Mouse (Mus musculus) megakaryocyte-erythroid progenitor cell, adult 5-6 weeks (primary cell): ENCODE measurements around the gene Nt5c2. TPM values are rescaled to one million over a fixed set of nuclear protein-coding genes. Genes with fewer than 3 reads are reported as not detected.

Experiments used
- ATAC-seq: replicated peaks from 2 replicates; pipeline ENCODE4 v1.8.0; 2016; ENCODE audit warnings: mild to moderate bottlenecking, inconsistent platforms; ENCODE audit not compliant: severe bottlenecking, poor library complexity, low FRiP score, low TSS enrichment
- total RNA-seq, 2 experiments: library from RNA; stranded (forward) in 1 of 2; stranded (reverse) in 1 of 2; fragments of 200-1000, 215-1000 nt in 1 of 2; fragments of >200 nt in 1 of 2; fragmentation: Nextera tagmentation in 1 of 2; gene quantifications; 2 replicates each; pipeline ENCODE4 v1.2.3; 2014 to 2017

The Nt5c2 gene
- total RNA-seq (2014; fragmentation: Nextera tagmentation): 87.1 and 88.5 TPM in 2 replicates
- 142 and 145 TPM in 2 replicates for total RNA-seq (2017)

DNA sequence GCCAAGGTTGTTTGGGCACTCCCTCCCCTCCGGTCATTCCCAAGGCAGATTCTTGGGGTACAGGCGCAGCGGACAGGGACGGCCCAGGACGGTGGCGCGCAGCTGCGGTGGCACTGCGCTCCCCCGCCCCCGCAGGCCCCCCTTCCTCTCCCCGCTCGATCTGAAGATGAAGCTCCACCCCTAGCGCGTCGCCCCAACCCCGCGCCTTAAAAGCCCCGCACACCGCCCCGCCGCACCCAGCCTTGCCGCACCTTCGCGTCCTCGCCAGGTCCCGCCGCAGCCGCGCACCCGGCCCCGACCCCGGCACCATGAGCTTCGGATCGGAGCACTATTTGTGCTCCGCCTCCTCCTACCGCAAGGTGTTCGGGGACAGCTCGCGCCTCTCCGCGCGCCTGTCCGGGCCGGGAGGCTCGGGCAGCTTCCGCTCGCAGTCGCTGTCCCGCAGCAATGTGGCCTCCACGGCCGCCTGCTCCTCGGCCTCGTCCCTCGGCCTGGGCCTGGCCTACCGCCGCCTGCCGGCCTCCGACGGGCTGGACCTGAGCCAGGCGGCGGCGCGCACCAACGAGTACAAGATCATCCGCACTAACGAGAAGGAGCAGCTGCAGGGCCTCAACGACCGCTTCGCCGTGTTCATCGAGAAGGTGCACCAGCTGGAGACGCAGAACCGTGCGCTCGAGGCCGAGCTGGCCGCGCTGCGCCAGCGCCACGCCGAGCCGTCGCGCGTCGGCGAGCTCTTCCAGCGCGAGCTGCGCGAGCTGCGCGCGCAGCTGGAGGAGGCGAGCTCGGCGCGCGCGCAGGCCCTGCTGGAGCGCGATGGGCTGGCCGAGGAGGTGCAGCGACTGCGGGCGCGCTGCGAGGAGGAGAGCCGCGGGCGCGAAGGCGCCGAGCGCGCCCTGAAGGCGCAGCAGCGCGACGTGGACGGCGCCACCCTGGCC is at the start of gene Nt5c2, which contains the start of gene Ina:
Nt5c2 (minus strand) TSS at position 707 of the 935 bp plus-strand sequence.
Ina (plus strand) TSS at position 252 of the 935 bp plus-strand sequence.
- ATAC-seq: 0 out of 2 replicates have a peak, but pooled peaks have one; percentile 54

DNA sequence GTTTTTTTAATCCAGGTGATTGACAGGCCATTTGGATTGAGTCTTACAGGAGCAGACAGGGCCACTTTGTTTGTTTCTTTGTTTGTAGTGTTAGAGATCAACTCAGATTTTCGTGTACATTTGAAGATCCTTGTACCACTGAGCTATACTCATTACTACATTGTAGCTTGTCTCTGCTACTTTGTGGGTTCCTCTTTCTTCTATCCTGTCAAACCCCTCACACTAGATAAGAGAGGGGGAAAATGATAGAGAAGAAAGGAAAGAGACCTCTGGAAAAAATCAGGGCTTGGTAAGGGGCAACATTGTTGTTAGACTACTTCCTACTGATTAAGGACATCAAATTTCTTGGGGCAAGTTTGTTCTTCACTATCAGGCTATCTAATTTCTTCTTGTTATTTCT is 42.7 kb upstream of the Nt5c2 start:
- ATAC-seq: no peak

DNA sequence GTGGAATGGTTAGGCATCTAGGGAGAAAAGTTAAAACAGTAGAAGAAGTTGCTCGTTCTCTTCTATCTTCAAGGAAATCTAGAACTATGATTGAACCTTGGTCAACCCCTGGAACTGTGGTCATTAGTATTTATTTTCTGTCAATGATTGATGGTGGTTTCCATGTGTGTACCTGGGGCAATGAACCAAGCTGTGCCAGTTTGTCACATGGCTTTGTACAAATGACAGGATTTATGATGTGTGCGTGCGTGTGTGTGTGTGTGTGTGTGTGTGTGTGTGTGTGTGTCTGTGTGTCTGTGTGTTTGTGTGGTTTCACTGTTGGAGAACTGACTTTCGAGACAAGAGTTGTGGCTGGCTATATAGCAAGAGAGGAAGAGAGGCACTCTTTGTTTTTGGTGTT is 38.5 kb upstream of the Nt5c2 start:
- ATAC-seq: no peak

DNA sequence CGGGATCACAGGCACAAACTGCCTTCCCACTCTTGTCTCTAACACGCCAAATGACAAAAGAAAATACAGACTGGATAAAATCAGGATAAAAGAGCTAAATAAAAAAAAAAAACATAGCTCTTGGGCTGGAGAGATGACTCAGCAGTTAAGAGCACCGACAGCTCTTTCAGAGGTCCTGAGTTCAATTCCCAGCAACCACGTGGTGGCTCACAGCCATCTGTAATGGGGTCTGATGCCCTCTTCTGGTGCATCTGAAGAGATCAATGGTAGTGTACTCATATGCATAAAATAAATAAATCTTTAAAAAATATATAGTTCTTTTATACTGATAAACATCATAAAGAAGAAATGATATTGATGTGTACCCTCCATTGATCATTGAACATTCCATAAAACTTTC is 38.0 kb upstream of the Nt5c2 start:
- ATAC-seq: no peak

DNA sequence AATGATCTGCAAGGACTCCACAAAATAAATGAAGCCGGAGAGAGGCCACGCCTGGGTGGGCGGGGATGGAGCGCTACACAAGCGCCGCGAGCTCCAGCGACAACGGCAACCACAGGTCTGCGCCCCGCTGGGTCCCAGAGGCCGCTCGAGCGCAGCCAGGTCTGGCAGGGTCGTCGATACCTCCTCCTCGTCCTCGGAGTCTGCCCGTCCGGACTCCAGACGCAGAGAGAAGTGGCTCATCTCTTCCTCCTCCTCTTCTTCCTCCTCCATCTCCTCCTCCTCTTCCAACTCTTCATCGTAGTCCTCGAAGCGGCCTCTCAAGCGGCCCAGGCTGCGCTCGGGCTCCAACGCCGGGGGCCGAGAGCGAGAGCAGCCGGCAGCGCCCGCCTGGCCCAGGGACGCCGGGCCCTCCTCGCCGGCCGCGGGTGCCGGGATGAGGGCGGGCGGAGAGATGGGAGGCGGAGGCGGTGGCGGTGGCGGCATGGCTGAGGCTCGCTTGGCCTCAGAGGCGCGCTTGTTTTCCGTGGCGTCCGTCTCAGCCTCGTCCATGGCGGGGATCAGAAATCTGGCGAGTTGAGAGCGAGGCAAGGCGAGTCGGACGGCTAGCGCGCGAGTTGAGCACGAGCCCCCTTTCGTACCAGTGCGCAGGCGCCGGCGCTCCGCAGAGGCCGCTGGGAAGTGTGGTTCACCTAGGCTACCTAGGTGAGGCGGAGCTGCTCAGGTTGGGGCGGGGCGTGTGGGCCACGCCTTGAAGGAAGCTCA is 35.5 kb upstream of the Nt5c2 start, which contains the start of gene Pcgf6:
Pcgf6 (minus strand) TSS at position 636 of the 762 bp plus-strand sequence.
- peak; percentile 86 for ATAC-seq

DNA sequence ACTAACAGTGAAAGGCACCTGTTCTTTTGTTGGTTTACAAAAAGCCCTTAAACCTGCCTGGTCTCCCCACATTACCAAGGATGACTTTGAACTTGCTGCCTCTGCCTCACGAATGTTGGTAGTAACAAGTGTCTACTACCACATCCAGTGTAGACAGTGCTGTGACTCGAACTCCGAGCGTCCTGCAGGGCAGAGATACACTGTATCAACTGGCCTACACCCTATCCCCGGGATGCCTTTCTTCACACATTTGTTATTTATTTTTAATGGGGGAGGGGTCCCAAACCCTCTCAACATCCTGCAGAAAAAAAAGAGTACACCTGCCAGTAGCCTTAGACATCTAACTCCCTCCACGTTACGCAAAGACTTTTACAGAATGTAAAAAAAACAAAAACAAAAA is 34.9 kb upstream of the Nt5c2 start:
- ATAC-seq: no peak

DNA sequence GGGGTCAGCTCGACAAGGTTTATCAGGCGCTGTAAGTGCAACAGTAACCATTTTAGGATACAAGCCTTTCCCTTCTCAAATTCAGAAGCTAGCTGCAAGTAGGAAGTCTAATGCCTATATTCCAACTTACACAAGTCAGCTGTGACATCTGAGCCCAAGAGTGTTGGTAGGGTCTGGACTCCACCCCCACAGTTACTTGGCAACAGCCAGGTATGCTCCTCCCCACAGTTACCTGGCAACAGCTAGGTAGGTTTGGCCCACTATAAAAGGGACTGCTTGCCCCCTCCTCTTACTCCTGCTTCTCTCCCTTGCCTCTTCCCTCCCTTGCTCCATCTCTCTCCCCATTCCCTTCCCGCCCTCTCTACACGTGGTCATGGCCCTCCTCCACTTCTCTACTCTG is 34.1 kb upstream of the Nt5c2 start:
- ATAC-seq: no peak

DNA sequence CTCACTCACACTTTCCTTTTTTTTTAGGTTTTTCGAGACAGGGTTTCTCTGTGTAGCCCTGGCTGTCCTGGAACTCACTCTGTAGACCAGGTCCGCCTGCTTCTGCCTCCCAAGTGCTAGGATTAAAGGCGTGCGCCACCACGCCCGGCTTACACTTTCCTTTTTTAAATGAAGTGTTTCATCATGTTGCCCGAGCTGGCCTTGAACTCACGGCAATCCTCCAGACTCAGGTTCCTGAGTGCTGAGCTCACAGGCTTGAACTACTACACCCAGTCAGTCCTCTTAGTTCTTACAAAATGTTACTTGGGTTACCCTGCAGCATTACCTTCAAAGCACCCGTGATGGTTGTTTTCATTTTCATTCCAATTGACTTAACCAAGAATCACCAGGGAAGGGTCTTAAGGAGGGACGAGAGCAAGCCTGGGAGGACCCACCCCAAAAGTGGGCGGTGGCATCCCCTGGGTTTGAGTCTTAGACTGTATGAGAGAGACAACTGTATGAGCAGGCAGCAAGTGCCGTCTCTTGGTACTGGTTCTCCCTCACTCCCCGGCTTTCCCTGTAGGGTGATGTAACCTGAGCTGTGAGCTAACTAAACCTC is 32.4 kb upstream of the Nt5c2 start:
- no peak for ATAC-seq

DNA sequence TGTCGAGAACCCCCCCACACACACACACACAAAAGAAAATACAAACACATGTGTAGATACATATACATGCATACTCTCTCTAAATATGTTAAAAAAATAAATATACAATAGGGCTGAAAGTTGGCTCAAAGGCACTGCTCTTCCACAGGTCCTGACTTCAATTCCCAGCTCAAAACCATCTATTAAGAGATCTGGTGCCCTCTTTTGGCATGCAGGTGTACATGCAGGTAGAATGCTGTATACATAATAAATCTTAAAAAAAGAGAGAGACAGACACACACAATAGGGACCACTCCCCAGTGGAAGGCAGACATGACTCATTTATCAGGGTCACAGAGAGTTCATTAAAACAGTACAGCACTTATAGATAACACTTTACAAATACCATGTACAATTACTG is 31.4 kb upstream of the Nt5c2 start:
- ATAC-seq: no peak

DNA sequence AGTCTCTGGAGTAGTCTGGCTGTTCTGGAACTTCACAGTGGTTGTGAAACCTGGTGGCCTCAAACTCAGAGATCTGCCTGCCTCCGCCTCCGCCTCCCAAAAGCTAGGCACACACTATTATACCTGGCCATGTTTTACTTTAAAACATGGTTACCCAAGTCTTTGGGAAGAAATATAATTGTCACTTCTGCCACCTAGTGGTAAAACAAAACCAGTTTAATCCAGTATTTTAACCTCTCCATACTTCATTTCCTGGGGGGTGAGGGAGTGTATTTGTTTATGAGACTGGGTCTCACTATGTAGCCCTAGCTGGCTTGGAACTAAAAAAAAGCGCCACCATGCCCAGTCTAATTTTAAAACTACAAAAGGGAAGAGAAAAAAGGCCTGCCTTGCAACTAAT is 28.7 kb upstream of the Nt5c2 start:
- no peak for ATAC-seq

DNA sequence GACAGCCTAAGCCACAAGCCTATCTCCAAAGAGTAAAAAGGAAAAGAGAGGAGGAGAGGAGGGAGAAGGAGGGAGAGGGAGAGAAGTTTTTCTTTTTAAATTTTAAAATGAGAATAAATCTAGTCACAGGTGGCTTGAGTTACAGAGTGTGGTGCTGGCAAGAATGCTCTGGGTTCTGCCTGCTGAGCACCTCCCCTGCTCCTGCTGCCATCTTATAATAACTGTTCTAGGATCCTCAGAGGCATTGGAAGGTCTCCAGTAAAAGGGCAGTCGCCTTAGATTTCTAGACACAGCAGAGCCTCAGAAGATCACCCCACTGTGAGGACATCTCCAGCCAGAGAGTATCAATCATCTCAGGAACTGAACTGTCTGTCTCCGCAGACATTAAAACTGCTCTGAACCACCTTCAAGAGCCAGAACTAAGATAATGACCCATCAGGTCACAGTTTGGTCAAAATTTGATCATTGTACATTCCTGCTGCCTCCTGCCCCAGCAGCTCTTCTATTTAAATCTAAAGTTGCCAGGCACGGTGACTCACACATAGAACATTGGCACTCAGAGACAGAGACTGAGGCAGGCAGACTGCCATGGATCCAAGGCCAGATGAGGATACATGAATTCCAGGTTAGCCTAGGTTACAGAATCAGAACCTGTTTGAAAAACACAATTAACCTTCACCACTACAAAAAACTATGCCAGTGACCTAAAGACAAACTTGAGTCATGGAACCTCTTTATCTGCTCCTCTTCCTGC is 25.9 kb upstream of the Nt5c2 start:
- no peak for ATAC-seq

DNA sequence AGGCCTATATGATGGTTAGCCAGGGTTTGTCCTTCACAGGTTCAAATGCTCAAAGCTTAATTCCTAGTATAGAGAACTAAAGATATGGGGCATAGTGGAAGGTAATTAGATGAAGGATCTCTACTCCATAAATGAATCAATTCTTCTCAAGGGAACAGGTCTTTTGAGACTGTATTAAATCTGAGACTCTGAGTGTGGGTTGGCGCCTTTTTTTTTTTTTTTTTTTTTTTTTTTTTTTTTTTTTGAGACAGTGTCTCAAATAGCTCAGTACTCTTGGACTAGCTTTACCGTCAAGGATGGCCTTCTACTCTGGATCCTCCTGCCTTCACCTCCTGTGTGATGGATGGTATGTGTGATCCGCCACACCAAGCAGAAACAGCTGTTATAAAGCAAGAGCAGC is 21.6 kb upstream of the Nt5c2 start:
- ATAC-seq: no peak

DNA sequence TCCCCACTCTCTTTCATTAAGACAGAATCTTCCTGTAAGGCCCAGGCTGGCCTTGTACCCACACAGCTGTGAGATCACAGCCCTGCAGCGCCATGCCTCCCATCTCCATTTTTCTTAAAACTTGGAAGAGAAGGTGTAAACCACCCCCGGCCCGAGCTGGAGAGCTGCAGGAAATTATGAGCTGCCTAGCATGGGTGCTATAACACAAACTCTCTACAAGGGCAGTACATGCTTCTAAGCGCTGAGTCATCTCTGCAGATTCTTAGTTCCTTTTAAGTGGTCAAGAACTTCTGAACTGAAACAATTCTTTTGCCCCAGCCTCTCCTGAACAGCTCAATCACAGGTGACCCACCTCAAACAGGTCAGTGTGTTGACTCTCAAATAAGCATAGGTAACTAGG is 20.0 kb upstream of the Nt5c2 start:
- no peak for ATAC-seq

DNA sequence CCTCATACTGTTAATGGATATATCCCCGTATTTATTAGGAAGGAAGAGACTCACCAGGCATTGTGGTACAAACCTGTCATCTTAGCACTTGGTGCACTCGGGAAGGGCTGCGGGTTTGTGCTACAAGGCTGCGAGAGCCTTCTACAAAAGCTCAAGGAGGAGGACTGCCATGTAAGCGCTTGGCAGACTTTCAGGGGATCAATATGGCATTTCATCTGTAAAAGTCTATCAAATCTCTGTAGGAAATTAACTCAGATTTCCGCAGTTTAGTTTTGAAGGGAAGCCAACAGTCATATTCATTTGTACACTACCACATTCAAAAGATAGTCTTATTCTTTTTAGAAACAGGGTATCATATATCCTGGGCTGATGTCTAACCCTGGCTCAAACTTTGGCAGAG is 16.8 kb upstream of the Nt5c2 start:
- no peak for ATAC-seq

DNA sequence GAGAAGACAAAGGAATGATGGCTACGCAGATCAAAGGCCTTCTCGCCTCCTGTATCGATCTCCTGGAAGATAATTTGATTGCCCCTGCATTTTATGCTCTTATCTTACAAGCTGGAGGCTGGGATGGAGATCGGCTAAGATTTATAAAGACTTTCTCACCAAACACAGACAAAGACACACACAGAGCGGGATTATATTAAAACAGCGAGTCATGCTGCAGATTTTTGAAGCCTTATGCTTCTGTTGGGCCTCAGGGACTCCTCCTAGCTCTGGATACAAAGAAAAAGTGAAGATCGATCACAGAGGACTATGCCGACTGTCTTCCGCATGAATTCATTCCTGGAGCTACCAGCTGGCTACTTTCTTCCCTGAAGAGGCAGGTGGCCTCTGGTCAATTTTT is 14.8 kb upstream of the Nt5c2 start:
- ATAC-seq: no peak

DNA sequence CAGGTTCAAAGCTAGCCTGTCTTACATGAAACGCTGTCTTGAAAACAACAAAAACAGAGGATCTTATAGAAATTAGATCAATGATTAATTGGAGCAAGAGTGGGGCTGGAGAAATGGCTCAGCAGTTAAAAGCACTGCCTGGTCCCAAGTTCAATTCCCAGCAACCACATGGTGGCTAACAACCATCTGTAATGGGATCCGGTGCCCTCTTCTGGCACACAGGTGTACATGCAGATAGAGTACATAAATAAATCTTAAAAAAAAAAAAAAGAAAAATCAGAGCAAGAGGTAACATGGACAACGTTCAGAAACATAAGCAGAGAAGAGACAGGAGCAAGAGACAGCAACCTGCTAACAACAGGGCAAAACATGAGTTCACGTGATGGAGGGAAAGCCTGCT is 11.6 kb upstream of the Nt5c2 start:
- ATAC-seq: no peak

DNA sequence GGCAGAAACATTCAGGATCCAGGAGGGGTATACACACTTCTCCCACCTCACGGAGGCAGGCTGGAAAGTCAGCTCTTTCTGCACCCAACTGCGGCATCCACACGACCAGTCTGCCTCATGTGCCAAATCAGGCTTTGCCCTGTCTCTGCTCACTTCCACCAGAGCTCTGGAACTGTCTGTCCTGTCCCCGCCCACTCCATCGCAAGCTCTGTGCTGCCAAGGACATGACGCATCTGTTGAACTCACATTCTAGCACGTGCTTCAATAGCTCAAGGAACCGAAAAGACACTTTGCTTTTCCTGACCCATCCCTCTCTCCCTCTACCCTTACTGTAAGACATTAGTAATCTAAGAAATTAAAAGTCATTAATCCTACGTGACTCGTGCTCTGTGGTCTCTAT is 10.0 kb upstream of the Nt5c2 start:
- no peak for ATAC-seq

DNA sequence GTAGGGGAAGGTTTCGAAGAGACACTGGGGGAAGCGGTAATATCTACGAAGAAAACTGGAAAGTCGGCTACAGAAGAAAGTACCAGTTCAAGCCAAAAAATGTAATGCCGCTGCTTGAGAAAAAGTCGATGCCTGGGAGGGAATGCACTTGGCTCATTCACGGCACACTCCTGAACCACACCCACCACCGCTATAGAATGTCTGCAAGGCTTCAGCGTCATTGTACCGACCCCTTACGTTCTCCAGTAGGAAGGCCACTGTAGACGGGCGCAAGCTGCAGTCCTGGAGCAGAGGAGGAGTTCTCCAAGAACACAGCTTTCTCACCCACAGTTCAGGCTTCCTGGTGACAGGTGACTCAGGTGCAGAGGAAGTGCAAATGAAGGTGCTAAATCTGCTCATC is 8.6 kb upstream of the Nt5c2 start:
- no peak for ATAC-seq

DNA sequence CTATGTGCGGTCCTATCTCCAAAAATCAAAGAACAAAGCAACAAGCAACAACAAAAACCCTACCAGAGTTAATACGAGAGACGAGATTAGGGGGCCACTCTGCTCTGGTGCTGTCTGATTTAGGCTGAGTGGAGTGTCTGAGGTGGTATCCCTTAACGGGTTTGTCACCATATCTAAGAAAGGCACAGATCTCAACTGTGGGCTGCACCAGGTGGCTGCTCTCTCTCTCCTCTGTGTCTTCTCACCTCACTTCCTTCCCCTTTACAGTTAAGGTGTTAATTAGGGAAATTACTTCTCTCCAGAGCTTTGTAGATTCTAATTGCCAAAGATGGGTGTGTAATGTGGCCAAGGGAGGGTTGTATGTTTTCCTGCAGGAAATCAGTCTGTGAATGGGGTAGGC is 7.8 kb upstream of the Nt5c2 start:
- no peak for ATAC-seq
